Mouse (Mus musculus): ENCODE data around the gene L3mbtl4. TPM values are rescaled to one million over a fixed set of nuclear protein-coding genes. Genes with fewer than 3 reads are reported as not detected.

L3mbtl4 gene
- polyA plus RNA-seq (2012; ENCODE audit: insufficient read depth, insufficient read length, missing spikeins) = not detected in 2 replicates

DNA sequence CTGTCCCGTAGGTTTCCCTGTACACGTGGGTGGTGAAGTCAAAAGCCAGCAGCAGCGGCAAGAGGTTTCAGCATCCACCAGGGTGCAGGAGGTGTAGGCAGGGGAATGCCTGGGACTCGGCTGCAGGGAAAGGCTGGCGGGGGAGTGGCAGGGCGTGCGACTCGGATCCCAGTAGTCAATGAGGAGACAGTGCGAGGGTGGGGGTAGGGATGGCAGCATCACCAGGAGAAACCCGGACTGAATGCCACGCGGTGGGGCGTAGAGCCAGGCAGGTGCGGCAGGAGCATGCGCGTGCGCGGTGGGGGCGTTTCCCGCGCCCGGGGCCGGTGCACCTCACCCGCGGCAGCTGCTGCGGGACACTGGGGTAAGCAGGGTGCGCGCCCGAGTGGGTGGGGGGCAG lies at the start of gene L3mbtl4:
Gene L3mbtl4, plus strand, starts transcription at position 271 of the 400 bp plus-strand sequence.
- H3K4me3 ChIP-seq (ENCODE audit: insufficient read depth, low read length) = no peak within 1 kb of the TSS
- TF ChIP-seq POLR2A (IDR thresholded peaks at IDR 0.05; ENCODE audit: borderline replicate concordance, low read depth, low read length) (no peak), CTCF (IDR thresholded peaks at IDR 0.05; ENCODE audit: low read depth, low read length) (no peak)
- no peaks in the 10 kb centered on the region for H3K4me1 ChIP-seq (ENCODE audit: control insufficient read depth, insufficient read depth, low read length)
- H3K27ac ChIP-seq (ENCODE audit: insufficient read depth, low read depth, low read length) = no peak within 1 kb of the TSS

DNA sequence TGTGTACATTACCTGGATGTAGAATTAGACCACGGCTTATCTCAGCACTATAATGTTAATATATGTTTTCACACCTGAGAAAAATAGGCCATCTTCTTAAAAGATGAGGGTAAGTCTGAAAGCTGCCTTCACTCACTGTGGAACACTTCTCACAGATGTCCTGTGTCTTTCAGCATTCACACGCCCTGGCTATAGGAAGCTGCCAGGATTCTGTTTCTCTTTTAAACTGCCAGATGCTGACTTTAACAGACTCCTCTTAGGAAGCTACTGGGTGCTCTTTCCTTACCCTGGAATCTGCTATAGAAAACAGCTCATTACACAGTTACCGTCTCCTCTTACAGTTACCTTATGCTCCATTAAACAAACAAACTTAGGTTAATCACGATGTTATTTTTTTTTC lies 43.1 kb upstream of the L3mbtl4 start:
- Histone ChIP-seq H3K27ac (ENCODE audit: insufficient read depth, low read depth, low read length) (no peak overlapping the region), H3K4me3 (ENCODE audit: insufficient read depth, low read length) (no peak overlapping the region), H3K4me1 (ENCODE audit: control insufficient read depth, insufficient read depth, low read length) (no peaks in the 10 kb centered on the region)
- TF ChIP-seq POLR2A (IDR thresholded peaks at IDR 0.05; ENCODE audit: borderline replicate concordance, low read depth, low read length) (no peak), CTCF (IDR thresholded peaks at IDR 0.05; ENCODE audit: low read depth, low read length) (no peak)

DNA sequence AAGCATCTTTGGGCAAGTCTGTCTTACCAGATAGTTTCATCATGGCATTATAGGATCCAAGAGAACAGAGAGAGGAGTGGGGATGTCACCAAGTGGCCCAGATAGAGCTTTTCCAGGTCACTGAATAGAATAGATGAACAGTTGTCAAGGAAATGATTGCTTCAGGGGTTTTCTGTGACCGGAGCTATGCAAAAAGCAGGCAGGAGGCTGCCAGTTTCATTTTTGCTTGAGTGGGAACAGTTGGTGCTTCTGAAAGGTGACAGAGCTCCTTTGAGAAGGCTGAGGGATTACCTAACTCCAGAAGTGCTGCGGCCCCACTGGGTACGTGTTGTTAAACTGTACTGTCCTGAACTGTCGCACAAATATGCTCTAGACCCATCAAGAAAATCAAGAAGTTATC lies 38.2 kb upstream of the L3mbtl4 start:
- Histone ChIP-seq H3K4me3 (ENCODE audit: insufficient read depth, low read length) (no peak overlapping the region), H3K27ac (ENCODE audit: insufficient read depth, low read depth, low read length) (no peak overlapping the region), H3K4me1 (ENCODE audit: control insufficient read depth, insufficient read depth, low read length) (no peaks in the 10 kb centered on the region)
- TF ChIP-seq POLR2A (IDR thresholded peaks at IDR 0.05; ENCODE audit: borderline replicate concordance, low read depth, low read length) (no peak), CTCF (IDR thresholded peaks at IDR 0.05; ENCODE audit: low read depth, low read length) (no peak)

DNA sequence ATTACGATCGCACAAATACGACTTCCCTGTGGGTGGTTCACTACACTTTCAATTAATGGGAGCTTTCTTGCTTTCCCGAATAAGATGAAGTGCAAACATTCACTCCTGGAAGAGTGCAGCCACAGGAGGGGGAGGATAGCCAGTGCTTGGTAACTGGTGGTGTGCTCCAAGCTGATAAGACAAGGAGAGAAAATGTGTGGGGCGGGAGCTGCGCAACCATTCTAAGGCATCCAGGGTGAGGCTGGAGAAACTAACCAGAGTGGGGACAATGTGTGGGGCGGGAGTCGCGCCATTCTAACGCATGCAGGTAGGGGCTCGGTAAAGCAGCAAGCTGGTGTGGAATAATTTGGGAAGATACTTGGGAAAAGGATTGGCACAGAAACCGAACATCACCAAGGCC lies 36.6 kb upstream of the L3mbtl4 start:
- Histone ChIP-seq H3K4me1 (ENCODE audit: control insufficient read depth, insufficient read depth, low read length) (no peaks in the 10 kb centered on the region), H3K4me3 (ENCODE audit: insufficient read depth, low read length) (no peak overlapping the region), H3K27ac (ENCODE audit: insufficient read depth, low read depth, low read length) (no peak overlapping the region)
- TF ChIP-seq CTCF (IDR thresholded peaks at IDR 0.05; ENCODE audit: low read depth, low read length) (no peak), POLR2A (IDR thresholded peaks at IDR 0.05; ENCODE audit: borderline replicate concordance, low read depth, low read length) (no peak)

DNA sequence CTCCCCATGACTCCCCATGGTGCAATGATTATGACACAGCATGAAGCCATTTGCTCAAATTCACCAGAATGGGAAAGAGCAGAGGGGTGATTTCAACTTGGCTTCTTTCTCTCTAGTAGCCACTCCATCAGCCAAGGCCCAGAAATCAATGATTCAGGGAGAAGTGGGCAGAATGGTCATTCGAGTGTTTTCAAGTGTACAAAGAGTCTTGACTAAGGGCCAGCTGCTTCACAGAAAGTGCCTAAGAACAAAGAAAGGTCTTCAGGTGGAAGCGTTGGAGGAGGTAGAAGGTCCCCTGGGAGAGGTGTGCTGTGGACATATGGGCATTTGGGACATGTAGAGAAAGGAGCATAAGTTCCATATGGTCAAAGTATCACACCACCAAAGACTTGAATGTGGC lies 33.4 kb upstream of the L3mbtl4 start:
- H3K4me3 ChIP-seq (ENCODE audit: insufficient read depth, low read length) = no peak overlapping the region
- no peak overlapping the region for H3K27ac ChIP-seq (ENCODE audit: insufficient read depth, low read depth, low read length)
- no peaks in the 10 kb centered on the region for H3K4me1 ChIP-seq (ENCODE audit: control insufficient read depth, insufficient read depth, low read length)
- no peak for TF ChIP-seq POLR2A (IDR thresholded peaks at IDR 0.05; ENCODE audit: borderline replicate concordance, low read depth, low read length)
- TF ChIP-seq CTCF (IDR thresholded peaks at IDR 0.05; ENCODE audit: low read depth, low read length) = no peak

DNA sequence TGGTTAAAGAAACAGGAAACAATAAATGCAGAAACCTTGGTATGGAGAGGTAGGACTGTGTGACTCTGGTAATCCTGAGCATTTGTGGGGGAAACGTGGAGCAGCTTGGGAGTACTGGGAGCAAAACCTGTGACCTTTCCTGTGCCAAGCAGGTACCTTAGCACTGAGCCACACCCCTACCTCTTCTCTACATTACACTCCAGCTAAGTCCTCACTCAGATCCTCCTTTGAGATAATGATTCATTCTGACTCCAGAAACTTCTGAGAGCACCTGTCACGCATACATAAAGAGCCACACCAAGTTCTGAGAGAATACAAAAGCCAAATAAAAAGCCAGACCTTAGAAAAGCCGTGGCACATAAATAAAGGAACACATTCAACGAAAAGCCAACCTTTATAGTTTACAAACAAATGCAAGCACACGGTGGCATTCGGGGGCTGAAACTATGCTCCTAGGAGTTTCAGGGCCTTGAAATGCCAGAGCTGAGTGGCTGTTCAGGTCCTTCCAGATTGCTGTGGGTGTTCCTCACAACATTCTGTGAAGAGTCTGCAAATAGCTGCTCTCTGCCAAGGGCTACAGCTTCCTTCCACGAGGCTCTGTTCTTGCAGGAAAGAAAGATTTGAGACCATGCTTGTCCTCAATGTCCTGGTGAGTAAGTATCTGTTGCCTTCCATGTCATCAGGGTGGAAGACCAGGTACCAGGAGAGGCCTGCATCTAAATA lies 8.6 kb upstream of the L3mbtl4 start:
- Histone ChIP-seq H3K4me1 (ENCODE audit: control insufficient read depth, insufficient read depth, low read length) (no peaks in the 10 kb centered on the region), H3K4me3 (ENCODE audit: insufficient read depth, low read length) (no peak overlapping the region), H3K27ac (ENCODE audit: insufficient read depth, low read depth, low read length) (no peak overlapping the region)
- no peak for TF ChIP-seq CTCF (IDR thresholded peaks at IDR 0.05; ENCODE audit: low read depth, low read length)
- no peak for TF ChIP-seq POLR2A (IDR thresholded peaks at IDR 0.05; ENCODE audit: borderline replicate concordance, low read depth, low read length)

DNA sequence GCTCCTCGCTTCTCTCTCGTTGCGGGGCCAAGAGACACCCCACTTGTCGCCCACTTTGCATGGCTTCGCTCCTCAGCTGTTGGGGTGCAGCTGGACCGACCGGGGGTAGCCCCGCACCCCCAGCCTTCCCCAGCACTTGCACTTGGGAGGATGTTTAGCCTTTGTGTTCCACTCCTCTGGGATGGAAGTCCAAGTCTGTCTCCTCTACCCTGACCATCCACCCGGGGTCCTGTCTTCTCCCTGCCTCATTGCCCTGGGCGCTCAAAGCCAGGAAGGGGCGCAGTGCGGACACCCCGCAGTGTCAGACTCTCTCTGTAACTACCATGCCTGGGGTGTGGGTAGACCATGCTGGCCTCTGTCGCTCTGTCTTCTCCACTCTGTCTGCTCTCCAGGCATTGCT lies 357 bp downstream of the L3mbtl4 start:
- H3K4me3 ChIP-seq (ENCODE audit: insufficient read depth, low read length) = no peak overlapping the region
- no peaks in the 10 kb centered on the region for H3K4me1 ChIP-seq (ENCODE audit: control insufficient read depth, insufficient read depth, low read length)
- TF ChIP-seq POLR2A (IDR thresholded peaks at IDR 0.05; ENCODE audit: borderline replicate concordance, low read depth, low read length) = no peak
- TF ChIP-seq CTCF (IDR thresholded peaks at IDR 0.05; ENCODE audit: low read depth, low read length) = no peak
- no peak overlapping the region for H3K27ac ChIP-seq (ENCODE audit: insufficient read depth, low read depth, low read length)

DNA sequence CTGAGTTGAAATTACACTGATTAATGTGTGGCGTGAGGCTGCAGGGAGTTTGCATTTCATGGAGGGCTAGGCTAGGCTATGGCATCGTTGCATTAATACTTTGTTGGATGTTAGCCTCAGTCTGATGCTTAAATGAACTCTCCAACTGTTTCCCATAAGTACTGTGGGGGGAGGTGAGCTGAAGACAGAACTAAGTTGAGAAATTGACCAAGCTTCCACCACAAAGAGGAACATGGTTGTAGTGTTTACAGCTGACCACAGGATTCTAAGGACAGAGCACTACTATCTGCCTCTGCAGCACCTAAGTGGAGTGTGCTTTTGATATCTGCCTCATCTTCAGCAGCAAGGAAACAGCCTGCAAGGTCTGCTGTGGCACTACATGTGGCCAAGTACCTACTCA lies 1.5 kb downstream of the L3mbtl4 start:
- Histone ChIP-seq H3K4me1 (ENCODE audit: control insufficient read depth, insufficient read depth, low read length) (no peaks in the 10 kb centered on the region), H3K4me3 (ENCODE audit: insufficient read depth, low read length) (no peak overlapping the region), H3K27ac (ENCODE audit: insufficient read depth, low read depth, low read length) (no peak overlapping the region)
- TF ChIP-seq POLR2A (IDR thresholded peaks at IDR 0.05; ENCODE audit: borderline replicate concordance, low read depth, low read length) = no peak
- no peak for TF ChIP-seq CTCF (IDR thresholded peaks at IDR 0.05; ENCODE audit: low read depth, low read length)

DNA sequence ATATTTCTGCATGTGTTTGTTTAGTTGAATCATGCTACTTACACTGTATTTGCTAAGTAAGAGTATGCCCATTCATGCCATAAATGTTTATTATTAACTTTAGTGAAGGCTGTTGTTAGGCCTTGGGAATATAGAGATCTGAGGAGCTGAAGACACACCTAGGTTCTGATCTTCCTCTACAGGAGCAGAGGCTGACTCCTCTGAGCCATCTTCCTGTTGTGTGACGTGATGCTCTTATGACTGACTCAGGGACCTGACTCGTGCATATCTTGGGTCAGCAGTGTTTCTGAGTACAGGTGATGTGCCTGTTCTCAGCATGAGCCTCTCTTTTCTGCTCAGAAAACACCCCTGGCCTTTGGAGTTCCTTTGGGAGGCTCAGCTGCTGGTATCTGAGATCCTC lies 7.3 kb downstream of the L3mbtl4 start:
- TF ChIP-seq CTCF (IDR thresholded peaks at IDR 0.05; ENCODE audit: low read depth, low read length) (no peak), POLR2A (IDR thresholded peaks at IDR 0.05; ENCODE audit: borderline replicate concordance, low read depth, low read length) (no peak)
- no peak overlapping the region for H3K4me3 ChIP-seq (ENCODE audit: insufficient read depth, low read length)
- no peak overlapping the region for H3K27ac ChIP-seq (ENCODE audit: insufficient read depth, low read depth, low read length)
- H3K4me1 ChIP-seq (ENCODE audit: control insufficient read depth, insufficient read depth, low read length) = no peaks in the 10 kb centered on the region

DNA sequence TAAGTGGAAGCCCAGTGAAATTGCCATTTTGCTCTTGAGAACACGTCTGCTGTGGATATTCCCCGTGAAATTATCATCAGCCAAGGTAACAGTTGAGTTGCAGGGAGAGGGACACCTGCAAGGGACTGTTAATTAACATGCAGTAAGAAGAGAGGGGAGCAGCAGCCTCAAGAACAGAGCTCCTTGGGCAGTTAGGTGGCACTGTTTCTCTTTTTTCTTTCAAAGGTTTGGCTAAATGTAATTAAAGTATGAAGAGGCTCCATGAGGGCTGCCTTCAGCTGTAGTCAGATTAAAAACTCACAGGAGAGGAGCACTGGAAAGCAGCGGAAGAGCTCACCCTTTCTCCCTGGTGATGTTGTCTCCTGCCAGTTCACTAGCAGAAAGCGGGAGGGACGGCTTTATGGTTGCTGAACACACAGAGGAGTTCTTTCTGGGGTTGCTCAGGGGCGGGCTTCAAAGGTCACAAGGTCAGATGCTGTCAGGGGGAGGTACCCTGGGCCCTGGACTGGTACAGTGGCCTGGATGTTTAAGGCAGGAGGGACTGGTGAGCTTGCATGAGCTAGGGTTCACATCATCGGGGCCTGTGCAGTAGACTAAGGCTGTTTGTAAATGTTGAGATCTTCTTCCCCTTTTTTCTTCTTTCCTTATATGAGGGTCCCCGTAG lies 11.7 kb downstream of the L3mbtl4 start:
- H3K27ac ChIP-seq (ENCODE audit: insufficient read depth, low read depth, low read length) = no peak overlapping the region
- TF ChIP-seq POLR2A (IDR thresholded peaks at IDR 0.05; ENCODE audit: borderline replicate concordance, low read depth, low read length) = no peak
- TF ChIP-seq CTCF (IDR thresholded peaks at IDR 0.05; ENCODE audit: low read depth, low read length) = no peak
- no peaks in the 10 kb centered on the region for H3K4me1 ChIP-seq (ENCODE audit: control insufficient read depth, insufficient read depth, low read length)
- no peak overlapping the region for H3K4me3 ChIP-seq (ENCODE audit: insufficient read depth, low read length)
